Mouse (Mus musculus): ENCODE data around the gene P2rx2. TPM values are rescaled to one million over a fixed set of nuclear protein-coding genes. Genes with fewer than 3 reads are reported as not detected.

P2rx2 gene
- total RNA-seq, 2 experiments from 2014 or later, result 0.46 to 0.79 TPM

- DNase-seq (ENCODE audit: low spot score in 2 of 2), result no peak
These were observed 4.2 kb downstream of the P2rx2 start for GRCm38 (mm10) chr5:110338792-110339191.

GRCm38 (mm10) chr5:110330508-110330907 lies 12.5 kb downstream of the P2rx2 start:
- no peak for DNase-seq (ENCODE audit: low spot score in 2 of 2)

- no peak for DNase-seq (ENCODE audit: low spot score in 2 of 2)
These were observed 29.9 kb downstream of the P2rx2 start for GRCm38 (mm10) chr5:110313127-110313526.

DNA sequence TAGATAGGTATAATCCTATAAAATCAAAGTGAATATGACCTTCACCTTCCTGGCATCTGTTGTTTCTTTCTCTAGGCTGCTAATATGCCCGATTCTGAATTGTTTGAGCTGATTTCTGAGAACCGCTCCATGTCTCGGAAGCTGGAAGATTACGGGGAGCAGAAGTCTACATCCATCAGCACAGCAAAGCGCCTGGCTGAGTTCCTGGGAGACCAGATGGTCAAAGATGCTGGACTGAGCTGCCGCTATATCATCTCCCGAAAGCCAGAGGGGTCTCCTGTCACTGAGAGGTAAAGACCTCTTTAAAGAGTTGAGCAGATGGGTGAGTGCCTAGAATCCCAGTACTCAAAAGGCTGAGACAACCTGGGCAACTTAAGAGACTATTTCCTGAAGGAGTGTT lies 34.2 kb downstream of the P2rx2 start:
- no peak for DNase-seq (ENCODE audit: low spot score in 2 of 2)

DNA sequence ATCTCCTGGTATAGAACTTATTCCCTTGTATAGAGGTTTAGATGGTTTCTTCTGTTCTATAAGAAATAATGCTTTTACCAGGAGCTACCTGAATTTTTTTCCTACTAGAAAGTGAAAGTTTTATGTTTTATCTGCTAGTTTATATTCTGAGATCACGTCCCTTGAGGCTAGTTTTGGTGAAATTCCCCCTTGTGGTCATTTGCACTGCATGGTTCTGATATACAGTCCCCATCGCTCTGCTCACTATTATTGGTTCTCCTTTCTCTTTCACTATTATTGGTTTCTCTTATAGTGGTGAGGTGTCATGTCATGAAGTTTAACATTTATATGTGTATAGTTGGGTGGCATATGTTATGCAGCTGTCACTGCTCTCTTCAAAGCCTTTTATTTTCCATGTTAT lies 42.4 kb downstream of the P2rx2 start:
- no peak for DNase-seq (ENCODE audit: low spot score in 2 of 2)

- DNase-seq (ENCODE audit: low spot score in 2 of 2), result no peak
These were observed 46.4 kb downstream of the P2rx2 start for GRCm38 (mm10) chr5:110296637-110297036.

GRCm38 (mm10) chr5:110291649-110292048 lies 51.4 kb downstream of the P2rx2 start:
- DNase-seq (ENCODE audit: low spot score in 2 of 2), result no peak

Other genes starting within 250 kb of the P2rx2 start
- gene Gm35315, start 248.8 kb downstream of the P2rx2 start, total RNA-seq (2021), result under 1 TPM; 0.48 to 0.62 TPM
- 1 to 10 TPM; 2.8 to 3.7 TPM for gene Plcxd1, start 243.2 kb downstream of the P2rx2 start, total RNA-seq (2021)
- 10 to 100 TPM; 76.3 to 84.0 TPM for gene Gtpbp6, start 235.0 kb downstream of the P2rx2 start, total RNA-seq (2021)
- gene Zfp605, start 233.1 kb downstream of the P2rx2 start, total RNA-seq (2021), result 10 to 100 TPM; 15.5 to 16.5 TPM
- 10 to 100 TPM; 66.3 to 67.1 TPM for gene Chfr, start 207.4 kb downstream of the P2rx2 start, total RNA-seq (2021)
- 10 to 100 TPM; 44.1 to 46.2 TPM for gene Golga3, start 166.5 kb downstream of the P2rx2 start, total RNA-seq (2021)
- 10 to 100 TPM; 33.2 to 33.9 TPM for gene Ankle2, start 112.2 kb downstream of the P2rx2 start, total RNA-seq (2021)
- gene Pgam5, start 73.3 kb downstream of the P2rx2 start, total RNA-seq (2021), result 10 to 100 TPM; 64.7 to 68.3 TPM
- 10 to 100 TPM; 11.2 to 12.0 TPM for gene Pxmp2, start 57.0 kb downstream of the P2rx2 start, total RNA-seq (2021)
- gene Pole, start 56.9 kb downstream of the P2rx2 start, total RNA-seq (2021), result 1 to 10 TPM; 3.4 to 3.9 TPM
- gene Lrcol1, start 1.5 kb upstream of the P2rx2 start, total RNA-seq (2021), result not detected
- 10 to 100 TPM; 80.9 to 90.8 TPM for gene Fbrsl1, start 105.3 kb upstream of the P2rx2 start, total RNA-seq (2021)
- 100 to 1,000 TPM in 1 of 2 experiments, 10 to 100 TPM in 1; 95.1 to 106 TPM for gene Galnt9, start 201.1 kb upstream of the P2rx2 start, total RNA-seq (2021)

Data from layer of hippocampus, postnatal 14 days (tissue).